Mouse (Mus musculus) brain, embryonic 14.5 days (tissue): ENCODE data around the gene 9230104L09Rik.

Experiments
- CTCF ChIP-seq: fragments of 200-500 bp; IDR thresholded peaks from 2 replicates; pipeline ENCODE4 v1.5.1; 2012; ENCODE audit warnings: inconsistent platforms, mild to moderate bottlenecking, moderate library complexity, borderline replicate concordance; ENCODE audit not compliant: insufficient read depth, insufficient read length; ENCODE audit errors: extremely low read depth
- POLR2A ChIP-seq: fragments of 200-500 bp; IDR thresholded peaks from 2 replicates; pipeline ENCODE4 v1.6.1; 2012; ENCODE audit warnings: mild to moderate bottlenecking, inconsistent platforms, borderline replicate concordance; ENCODE audit not compliant: poor library complexity, insufficient read depth, insufficient read length, severe bottlenecking; ENCODE audit errors: extremely low read depth

DNA sequence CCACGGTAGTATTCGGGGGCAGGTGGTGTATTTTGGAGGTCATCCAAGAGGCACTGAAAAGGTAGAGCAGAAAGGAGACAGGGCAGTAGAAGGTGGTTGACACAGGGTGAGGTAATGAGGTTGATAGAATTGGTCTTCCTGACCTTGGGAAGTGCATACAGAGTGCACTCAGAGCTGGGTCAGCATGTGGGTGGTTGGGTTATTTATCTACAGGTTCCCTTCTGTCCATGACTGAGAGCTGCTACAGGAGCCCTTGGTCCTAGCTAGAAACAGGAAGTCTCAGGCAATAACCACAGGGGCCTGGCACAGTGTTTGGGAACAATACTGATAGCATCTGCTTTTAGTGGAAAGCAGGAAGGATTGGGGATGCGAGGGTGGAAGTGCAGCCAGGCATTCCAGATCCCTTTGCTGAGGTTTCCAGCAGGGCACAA lies 63.3 kb downstream of the 9230104L09Rik start:
- TF ChIP-seq CTCF (no peak), POLR2A (no peak)
